Mouse (Mus musculus): ENCODE measurements around the gene Cacna1b.

- no peak for TF ChIP-seq POLR2A (IDR thresholded peaks at IDR 0.05; ENCODE audit: extremely low read depth, insufficient read depth, low read length)
- TF ChIP-seq CTCF (IDR thresholded peaks at IDR 0.05; ENCODE audit: extremely low read depth, insufficient read depth, low read length): no peak
These were observed 154.8 kb downstream of the Cacna1b start for GRCm38 (mm10) chr2:24607905-24608764.
